Mouse (Mus musculus) NIH3T3 (cell line): Measurements from ENCODE around the gene Tank.

Experiments
- DNase-seq: peaks from one replicate; pipeline ENCODE4 v3.0.0-alpha.2; 2012; ENCODE audit warnings: low read depth

Tank gene

GRCm38 (mm10) chr2:61578433-61578832 lies at the start of gene Tank:
Gene Tank (plus strand): TSS chr2:61578585.
- DNase-seq, result no peak

GRCm38 (mm10) chr2:61532326-61532725 lies 46.1 kb upstream of the Tank start:
- peak; percentile 21 for DNase-seq

- peak; percentile 94 for DNase-seq
Observed at GRCm38 (mm10) chr2:61533131-61533530, 45.3 kb upstream of the Tank start.

- no peak for DNase-seq
Observed at GRCm38 (mm10) chr2:61536901-61537300, 41.5 kb upstream of the Tank start.

GRCm38 (mm10) chr2:61539378-61539777 lies 39.0 kb upstream of the Tank start:
- no peak for DNase-seq

GRCm38 (mm10) chr2:61542426-61542825 lies 36.0 kb upstream of the Tank start:
- DNase-seq, result no peak

GRCm38 (mm10) chr2:61545666-61546065 lies 32.7 kb upstream of the Tank start:
- DNase-seq, result peak; percentile 53

- no peak for DNase-seq
Observed at GRCm38 (mm10) chr2:61548021-61548420, 30.4 kb upstream of the Tank start.

- no peak for DNase-seq
Observed at GRCm38 (mm10) chr2:61551680-61552079, 26.7 kb upstream of the Tank start.

GRCm38 (mm10) chr2:61555367-61555766 lies 23.0 kb upstream of the Tank start:
- no peak for DNase-seq

GRCm38 (mm10) chr2:61555825-61556224 lies 22.6 kb upstream of the Tank start:
- no peak for DNase-seq

GRCm38 (mm10) chr2:61556639-61557038 lies 21.7 kb upstream of the Tank start:
- peak; percentile 43 for DNase-seq

- DNase-seq, result no peak
Observed at GRCm38 (mm10) chr2:61557848-61558471, 20.4 kb upstream of the Tank start.

- no peak for DNase-seq
Observed at GRCm38 (mm10) chr2:61561058-61561457, 17.3 kb upstream of the Tank start.

- DNase-seq, result no peak
Observed at GRCm38 (mm10) chr2:61563202-61563601, 15.2 kb upstream of the Tank start.

- DNase-seq, result peak; percentile 44
Observed at GRCm38 (mm10) chr2:61567045-61567783, 11.2 kb upstream of the Tank start.

GRCm38 (mm10) chr2:61569181-61569580 lies 9.2 kb upstream of the Tank start:
- DNase-seq, result no peak

GRCm38 (mm10) chr2:61571343-61571955 lies 6.9 kb upstream of the Tank start:
- DNase-seq, result no peak

GRCm38 (mm10) chr2:61576497-61576896 lies 1.9 kb upstream of the Tank start:
- no peak for DNase-seq

GRCm38 (mm10) chr2:61576928-61577695 lies 1.3 kb upstream of the Tank start:
- peak; percentile 21 for DNase-seq

GRCm38 (mm10) chr2:61577696-61578062 lies 706 bp upstream of the Tank start:
- DNase-seq, result no peak

GRCm38 (mm10) chr2:61579501-61579990 lies 1.2 kb downstream of the Tank start:
- DNase-seq, result peak; percentile 83
